Mouse (Mus musculus) CH12.LX (cell line): ENCODE measurements around the gene Rtel1. TPM values are rescaled to one million over a fixed set of nuclear protein-coding genes. Genes with fewer than 3 reads are reported as not detected.

ENCODE experiments used
- DNase-seq: peaks from one replicate; pipeline ENCODE4 v3.0.0-alpha.2; 2013; ENCODE audit errors: extremely low read depth
- H3K27ac ChIP-seq: 2 replicates; pipeline ENCODE4 v1.5.1; 2012; ENCODE audit warnings: low read depth, mild to moderate bottlenecking, control low read depth, moderate library complexity; ENCODE audit not compliant: insufficient read depth
- H3K27me3 ChIP-seq: replicated peaks from 2 replicates; pipeline ENCODE3; 2012; ENCODE audit warnings: inconsistent platforms
- H3K36me3 ChIP-seq, 2 experiments: replicated peaks in 1 of 2; 2 replicates each; pipeline versions ENCODE3 to v1.6.1; 2012; ENCODE audit warnings: inconsistent platforms in 1 of 2, low read length in 1 of 2, mild to moderate bottlenecking in 1 of 2, mixed read lengths in 1 of 2, moderate library complexity in 1 of 2; ENCODE audit not compliant: control insufficient read depth in 1 of 2, insufficient read depth in 1 of 2
- H3K4me1 ChIP-seq, 2 experiments: 2 replicates each; pipeline ENCODE4 v1.6.1; 2012; ENCODE audit warnings: inconsistent platforms in 1 of 2, moderate library complexity in 1 of 2; ENCODE audit not compliant: insufficient read depth in 2 of 2, control insufficient read depth in 1 of 2
- H3K4me2 ChIP-seq: 2 replicates; pipeline ENCODE4 v1.6.1; 2012; ENCODE audit warnings: low read depth, mild to moderate bottlenecking, control low read depth; ENCODE audit not compliant: poor library complexity, insufficient read depth, severe bottlenecking
- H3K4me3 ChIP-seq, 3 experiments: fragments of 150-350 bp in 1 of 3; sonication (generic) in 1 of 3; replicated peaks in 1 of 3; 2 replicates each; pipeline versions ENCODE3 to v1.5.1; 2011 to 2012; ENCODE audit warnings: low read depth in 2 of 3, low read length in 2 of 3, mild to moderate bottlenecking in 2 of 3, moderate library complexity in 2 of 3, control low read depth in 1 of 3, improper control_type of control experiment in 1 of 3, inconsistent platforms in 1 of 3, mixed read lengths in 1 of 3; ENCODE audit not compliant: poor library complexity in 1 of 3
- H3K79me2 ChIP-seq: replicated peaks from 2 replicates; pipeline ENCODE4 v1.6.1; 2012; ENCODE audit warnings: mild to moderate bottlenecking, moderate library complexity; ENCODE audit not compliant: control insufficient read depth, poor library complexity, insufficient read depth, severe bottlenecking; ENCODE audit errors: extremely low read depth
- H3K9ac ChIP-seq: 2 replicates; pipeline ENCODE4 v1.6.1; 2012; ENCODE audit warnings: low read depth, mild to moderate bottlenecking, control low read depth, moderate library complexity; ENCODE audit not compliant: insufficient read depth
- H3K9me3 ChIP-seq: replicated peaks from 2 replicates; pipeline ENCODE3; 2012; ENCODE audit warnings: low read length, inconsistent platforms, mixed read lengths
- CHD2 ChIP-seq: IDR thresholded peaks from 2 replicates; pipeline ENCODE4 v1.6.1; 2011; ENCODE audit warnings: low read length, improper control_type of control experiment
- E2F4 ChIP-seq: IDR thresholded peaks from 2 replicates; pipeline ENCODE4 v1.6.1; 2011; ENCODE audit warnings: low read depth, low read length, improper control_type of control experiment; ENCODE audit not compliant: insufficient replicate concordance
- ETS1 ChIP-seq: conservative IDR thresholded peaks from 2 replicates; pipeline ENCODE4 v1.6.1; 2012; ENCODE audit warnings: low read depth, mild to moderate bottlenecking, inconsistent platforms, low read length, improper control_type of control experiment, moderate library complexity
- JUN ChIP-seq: IDR thresholded peaks from 2 replicates; pipeline ENCODE4 v1.6.1; 2011; ENCODE audit warnings: low read depth, mild to moderate bottlenecking, low read length, improper control_type of control experiment, moderate library complexity; ENCODE audit not compliant: insufficient read depth
- MEF2A ChIP-seq: IDR thresholded peaks from 2 replicates; pipeline ENCODE4 v1.6.1; 2014; ENCODE audit warnings: low read depth, mild to moderate bottlenecking, inconsistent platforms, low read length, improper control_type of control experiment, borderline replicate concordance
- MXI1 ChIP-seq: IDR thresholded peaks from 2 replicates; pipeline ENCODE4 v1.6.1; 2011; ENCODE audit warnings: mild to moderate bottlenecking, low read depth, low read length, improper control_type of control experiment
- NRF1 ChIP-seq: IDR thresholded peaks from 2 replicates; pipeline ENCODE4 v1.6.1; 2014; ENCODE audit warnings: low read depth, mild to moderate bottlenecking, inconsistent platforms, low read length, improper control_type of control experiment, moderate library complexity
- RAD21 ChIP-seq: IDR thresholded peaks from 2 replicates; pipeline ENCODE4 v1.6.1; 2011; ENCODE audit warnings: low read depth, mild to moderate bottlenecking, low read length, improper control_type of control experiment, moderate library complexity
- TBP ChIP-seq: conservative IDR thresholded peaks from 2 replicates; pipeline ENCODE4 v1.6.1; 2011; ENCODE audit warnings: low read depth, low read length, improper control_type of control experiment
- TCF12 ChIP-seq: IDR thresholded peaks from 2 replicates; pipeline ENCODE4 v1.6.1; 2014; ENCODE audit warnings: low read depth, mild to moderate bottlenecking, inconsistent platforms, low read length, improper control_type of control experiment
- UBTF ChIP-seq: IDR thresholded peaks from 2 replicates; pipeline ENCODE4 v1.6.1; 2012; ENCODE audit warnings: low read depth, mild to moderate bottlenecking, inconsistent platforms, low read length, improper control_type of control experiment, moderate library complexity
- USF1 ChIP-seq: IDR thresholded peaks from 2 replicates; pipeline ENCODE4 v1.6.1; 2014; ENCODE audit warnings: low read depth, mild to moderate bottlenecking, inconsistent platforms, low read length, improper control_type of control experiment
- ZMIZ1 ChIP-seq: IDR thresholded peaks from 2 replicates; pipeline ENCODE4 v1.6.1; 2012; ENCODE audit warnings: low read depth, mild to moderate bottlenecking, inconsistent platforms, low read length, improper control_type of control experiment
- ZNF384 ChIP-seq: IDR thresholded peaks from 2 replicates; pipeline ENCODE4 v1.6.1; 2012; ENCODE audit warnings: low read depth, low read length, improper control_type of control experiment, inconsistent platforms
- dilution Hi-C: fragments of 300-500 bp; cut with MboI; formaldehyde crosslinking; loops from 2 replicates; pipeline ENCODE4 v1.14.3; 2020; ENCODE audit warnings: low sequenced_read_pairs; ENCODE audit not compliant: extremely low pct_unique_long_range_greater_than_20kb, extremely low pct_ligation_motif_present
- in situ Hi-C: fragments of 300-500 bp; cut with MboI; formaldehyde crosslinking; loops from 3 replicates; pipeline ENCODE4 v1.14.3; 2019; ENCODE audit warnings: low sequenced_read_pairs, low pct_ligation_motif_present, low pct_unique_long_range_greater_than_20kb, mixed read lengths
- polyA plus RNA-seq: library from polyadenylated mRNA; unstranded; fragments of >175 nt; gene quantifications from 2 replicates; pipeline ENCODE4 v1.2.1, GENCODE M21; 2012; ENCODE audit warnings: low read depth; ENCODE audit not compliant: insufficient read length
- total RNA-seq, 2 experiments: library from RNA; depleted of rRNA; stranded (reverse); fragments of 300-350 nt in 1 of 2; fragments of >200 nt in 1 of 2; gene quantifications; 2 replicates each; pipeline ENCODE4 v1.2.3; 2012 to 2014

Rtel1 gene
- total and polyA plus RNA-seq, 3 experiments: 65.4 to 89.2 (median 67.6) TPM

GRCm38 (mm10) chr2:181288691-181289090, 30.8 kb upstream of the Rtel1 start:
- H3K9ac ChIP-seq: peak overlapping the region; percentile 74
- TF ChIP-seq JUN: no peak
- TF ChIP-seq USF1: no peak
- TF ChIP-seq ZMIZ1: no peak
- H3K27ac ChIP-seq: no peak overlapping the region
- no peaks in the 10 kb centered on the region for H3K27me3 ChIP-seq
- peaks cover 33% of the 10 kb centered on the region for H3K79me2 ChIP-seq
- dilution Hi-C loops (no loop called here), in situ Hi-C loops (no loop called here)
- peaks cover 13 to 34% of the 10 kb centered on the region in 2 experiments for H3K4me1 ChIP-seq
- H3K9me3 ChIP-seq: no peaks in the 10 kb centered on the region
- peak overlapping the region in 2 of 3 experiments; percentile 46 to 53 for H3K4me3 ChIP-seq
- peaks cover 6 to 15% of the 10 kb centered on the region in 2 experiments for H3K36me3 ChIP-seq
- peak overlapping the region; percentile 80 for H3K4me2 ChIP-seq
- no peak for DNase-seq

GRCm38 (mm10) chr2:181290937-181291336, 28.6 kb upstream of the Rtel1 start:
- H3K4me3 ChIP-seq: no peak overlapping the region
- H3K4me2 ChIP-seq: no peak overlapping the region
- no peaks in the 10 kb centered on the region for H3K9me3 ChIP-seq
- peaks cover under 1 to 5% of the 10 kb centered on the region in 2 experiments for H3K36me3 ChIP-seq
- dilution Hi-C loops: no loop called here
- TF ChIP-seq CHD2: no peak
- no peak for TF ChIP-seq TBP
- no peak for TF ChIP-seq MXI1
- TF ChIP-seq ZNF384: no peak
- TF ChIP-seq TCF12: no peak
- TF ChIP-seq E2F4: no peak
- no peak for TF ChIP-seq NRF1
- TF ChIP-seq UBTF: no peak
- TF ChIP-seq ETS1: no peak
- TF ChIP-seq ZMIZ1: no peak
- TF ChIP-seq RAD21: no peak
- no peak for TF ChIP-seq MEF2A
- no peak for DNase-seq
- H3K27me3 ChIP-seq: no peaks in the 10 kb centered on the region
- peaks cover 21% of the 10 kb centered on the region for H3K79me2 ChIP-seq
- peaks cover 13 to 31% of the 10 kb centered on the region in 2 experiments for H3K4me1 ChIP-seq
- H3K9ac ChIP-seq: no peak overlapping the region
- in situ Hi-C loops: no loop called here
- H3K27ac ChIP-seq: no peak overlapping the region
